Mouse (Mus musculus) neural tube, embryonic 13.5 days (tissue): Measurements from ENCODE around the gene Dram1. TPM values are rescaled to one million over a fixed set of nuclear protein-coding genes. Genes with fewer than 3 reads are reported as not detected.
A peak's percentile ranks its signal among the peaks of the same experiment; 100 is the strongest.

Source experiments
- ATAC-seq: fragments of 200-750 bp; cut with Nextera tagmentation; 2 replicates; pipeline ENCODE4 v1.8.0; 2017; ENCODE audit warnings: low read depth, mild to moderate bottlenecking, moderate TSS enrichment, moderate library complexity
- H3K27ac ChIP-seq: fragments of 300-500 bp; sonication (generic); replicated peaks from 2 replicates; pipeline ENCODE4 v1.5.1; 2015; ENCODE audit warnings: moderate library complexity, mild to moderate bottlenecking, inconsistent platforms
- H3K27me3 ChIP-seq: fragments of 300-500 bp; sonication (generic); 2 replicates; pipeline ENCODE4 v1.6.1; 2015; ENCODE audit warnings: mild to moderate bottlenecking, inconsistent platforms
- H3K36me3 ChIP-seq: fragments of 300-500 bp; sonication (generic); 2 replicates; pipeline ENCODE4 v1.6.1; 2015; ENCODE audit warnings: mild to moderate bottlenecking, inconsistent platforms
- H3K4me1 ChIP-seq: fragments of 300-500 bp; sonication (generic); replicated peaks from 2 replicates; pipeline ENCODE4 v1.6.1; 2015; ENCODE audit warnings: inconsistent platforms
- H3K4me2 ChIP-seq: fragments of 300-500 bp; sonication (generic); 2 replicates; pipeline ENCODE4 v1.6.1; 2015; ENCODE audit warnings: inconsistent platforms, mild to moderate bottlenecking, moderate library complexity
- H3K4me3 ChIP-seq: fragments of 300-500 bp; sonication (generic); 2 replicates; pipeline ENCODE4 v1.5.1; 2015; ENCODE audit warnings: mild to moderate bottlenecking, inconsistent platforms
- H3K9ac ChIP-seq: fragments of 300-500 bp; sonication (generic); 2 replicates; pipeline ENCODE4 v1.6.1; 2015; ENCODE audit warnings: moderate library complexity, mild to moderate bottlenecking, inconsistent platforms
- H3K9me3 ChIP-seq: fragments of 300-500 bp; sonication (generic); 2 replicates; pipeline ENCODE4 v1.6.1; 2016; ENCODE audit warnings: inconsistent platforms
- WGBS: fragments of 180-500 bp; shearing (Covaris S2); methylation state at CpG from one replicate; pipeline ENCODE4 v1.1.7; 2015; 5-methylcytosine and 5-hydroxymethylcytosine counted together
- polyA plus RNA-seq: library from polyadenylated mRNA; unstranded; fragments of >200 nt; fragmentation: Nextera tagmentation; extraction: Ambion mirVana; gene quantifications from 2 replicates; pipeline ENCODE4 v1.2.1, GENCODE M21; 2015

The Dram1 gene
- polyA plus RNA-seq, 1 experiment from 2014 or later: 0.45 TPM

- Histone ChIP-seq H3K4me2 (no peak overlapping the region), H3K27ac (no peak overlapping the region), H3K9ac (no peak overlapping the region), H3K9me3 (no peaks in the 10 kb centered on the region), H3K4me3 (no peak overlapping the region), H3K36me3 (peaks cover 10% of the 10 kb centered on the region), H3K27me3 (no peaks in the 10 kb centered on the region), H3K4me1 (no peaks in the 10 kb centered on the region)
- 86% methylated on average over 6 of the region's 6 CpGs for WGBS
- no peak for ATAC-seq
Observed at GRCm38 (mm10) chr10:88404220-88404619, 25.3 kb upstream of the Dram1 start.

GRCm38 (mm10) chr10:88403021-88403420 lies 24.1 kb upstream of the Dram1 start:
- Histone ChIP-seq H3K9me3 (no peaks in the 10 kb centered on the region), H3K4me2 (no peak overlapping the region), H3K4me1 (no peaks in the 10 kb centered on the region), H3K36me3 (peaks cover 10% of the 10 kb centered on the region), H3K9ac (no peak overlapping the region), H3K27ac (no peak overlapping the region), H3K27me3 (no peaks in the 10 kb centered on the region), H3K4me3 (no peak overlapping the region)
- no peak for ATAC-seq
- WGBS: 93% methylated on average over 4 of the region's 4 CpGs

GRCm38 (mm10) chr10:88399271-88399670 lies 20.4 kb upstream of the Dram1 start:
- no peaks in the 10 kb centered on the region for H3K4me1 ChIP-seq
- no peak overlapping the region for H3K4me2 ChIP-seq
- no peak for ATAC-seq
- H3K27ac ChIP-seq: no peak overlapping the region
- peaks cover 10% of the 10 kb centered on the region for H3K36me3 ChIP-seq
- no peaks in the 10 kb centered on the region for H3K9me3 ChIP-seq
- H3K9ac ChIP-seq: no peak overlapping the region
- no peaks in the 10 kb centered on the region for H3K27me3 ChIP-seq
- H3K4me3 ChIP-seq: no peak overlapping the region
- WGBS: 92% methylated on average over 5 of the region's 5 CpGs

GRCm38 (mm10) chr10:88398668-88399243 lies 19.9 kb upstream of the Dram1 start:
- no peaks in the 10 kb centered on the region for H3K27me3 ChIP-seq
- WGBS: 90% methylated on average over 6 of the region's 6 CpGs
- H3K9ac ChIP-seq: no peak overlapping the region
- no peaks in the 10 kb centered on the region for H3K9me3 ChIP-seq
- no peak overlapping the region for H3K4me3 ChIP-seq
- H3K27ac ChIP-seq: no peak overlapping the region
- ATAC-seq: no peak
- H3K4me1 ChIP-seq: no peaks in the 10 kb centered on the region
- H3K36me3 ChIP-seq: peaks cover 10% of the 10 kb centered on the region
- H3K4me2 ChIP-seq: no peak overlapping the region

GRCm38 (mm10) chr10:88392181-88392847 lies 13.4 kb upstream of the Dram1 start:
- H3K36me3 ChIP-seq: no peaks in the 10 kb centered on the region
- no peak overlapping the region for H3K9ac ChIP-seq
- no peaks in the 10 kb centered on the region for H3K27me3 ChIP-seq
- H3K27ac ChIP-seq: no peak overlapping the region
- H3K4me1 ChIP-seq: peaks cover 14% of the 10 kb centered on the region
- WGBS: 78% methylated on average over 9 of the region's 9 CpGs
- H3K4me3 ChIP-seq: no peak overlapping the region
- no peaks in the 10 kb centered on the region for H3K9me3 ChIP-seq
- no peak for ATAC-seq
- no peak overlapping the region for H3K4me2 ChIP-seq

GRCm38 (mm10) chr10:88391495-88391894 lies 12.6 kb upstream of the Dram1 start:
- Histone ChIP-seq H3K9me3 (no peaks in the 10 kb centered on the region), H3K4me1 (peaks cover 14% of the 10 kb centered on the region), H3K27ac (no peak overlapping the region), H3K27me3 (no peaks in the 10 kb centered on the region), H3K9ac (no peak overlapping the region), H3K36me3 (no peaks in the 10 kb centered on the region), H3K4me3 (no peak overlapping the region), H3K4me2 (no peak overlapping the region)
- 94% methylated on average over 9 of the region's 9 CpGs for WGBS
- ATAC-seq: no peak

- H3K9ac ChIP-seq: no peak overlapping the region
- peaks cover 14% of the 10 kb centered on the region for H3K4me1 ChIP-seq
- H3K27ac ChIP-seq: no peak overlapping the region
- H3K36me3 ChIP-seq: no peaks in the 10 kb centered on the region
- H3K4me2 ChIP-seq: no peak overlapping the region
- peak; percentile 32; the same call in 1 of the 2 replicates for ATAC-seq
- H3K27me3 ChIP-seq: no peaks in the 10 kb centered on the region
- no peaks in the 10 kb centered on the region for H3K9me3 ChIP-seq
- H3K4me3 ChIP-seq: no peak overlapping the region
- 61% methylated on average over 10 of the region's 10 CpGs for WGBS
Observed at GRCm38 (mm10) chr10:88390096-88390790, 11.4 kb upstream of the Dram1 start.

- Histone ChIP-seq H3K4me3 (no peak overlapping the region), H3K4me1 (peaks cover 14% of the 10 kb centered on the region), H3K27ac (no peak overlapping the region), H3K9ac (no peak overlapping the region), H3K27me3 (no peaks in the 10 kb centered on the region), H3K9me3 (no peaks in the 10 kb centered on the region), H3K36me3 (no peaks in the 10 kb centered on the region), H3K4me2 (no peak overlapping the region)
- no peak for ATAC-seq
- 63% methylated on average over 4 of the region's 4 CpGs for WGBS
Observed at GRCm38 (mm10) chr10:88389576-88389975, 10.7 kb upstream of the Dram1 start.

- Histone ChIP-seq H3K27me3 (no peaks in the 10 kb centered on the region), H3K4me3 (no peak overlapping the region), H3K4me2 (no peak overlapping the region), H3K36me3 (no peaks in the 10 kb centered on the region), H3K27ac (no peak overlapping the region), H3K9me3 (no peaks in the 10 kb centered on the region), H3K9ac (no peak overlapping the region), H3K4me1 (peaks cover 20% of the 10 kb centered on the region)
- 87% methylated on average over 6 of the region's 6 CpGs for WGBS
- ATAC-seq: no peak
Observed at GRCm38 (mm10) chr10:88386251-88386650, 7.4 kb upstream of the Dram1 start.

GRCm38 (mm10) chr10:88385758-88386157 lies 6.9 kb upstream of the Dram1 start:
- H3K9me3 ChIP-seq: no peaks in the 10 kb centered on the region
- H3K4me1 ChIP-seq: peaks cover 25% of the 10 kb centered on the region
- no peaks in the 10 kb centered on the region for H3K36me3 ChIP-seq
- H3K27ac ChIP-seq: no peak overlapping the region
- H3K27me3 ChIP-seq: no peaks in the 10 kb centered on the region
- H3K4me2 ChIP-seq: no peak overlapping the region
- ATAC-seq: no peak
- 87% methylated on average over 6 of the region's 6 CpGs for WGBS
- H3K9ac ChIP-seq: no peak overlapping the region
- H3K4me3 ChIP-seq: no peak overlapping the region

GRCm38 (mm10) chr10:88385290-88385689 lies 6.4 kb upstream of the Dram1 start:
- no peaks in the 10 kb centered on the region for H3K36me3 ChIP-seq
- 92% methylated on average over 11 of the region's 11 CpGs for WGBS
- no peak overlapping the region for H3K9ac ChIP-seq
- no peaks in the 10 kb centered on the region for H3K27me3 ChIP-seq
- no peak for ATAC-seq
- H3K4me2 ChIP-seq: no peak overlapping the region
- H3K9me3 ChIP-seq: no peaks in the 10 kb centered on the region
- no peak overlapping the region for H3K4me3 ChIP-seq
- no peak overlapping the region for H3K27ac ChIP-seq
- peaks cover 26% of the 10 kb centered on the region for H3K4me1 ChIP-seq

GRCm38 (mm10) chr10:88384081-88384480 lies 5.2 kb upstream of the Dram1 start:
- Histone ChIP-seq H3K4me3 (no peak overlapping the region), H3K9ac (no peak overlapping the region), H3K4me2 (no peak overlapping the region), H3K27ac (no peak overlapping the region), H3K27me3 (no peaks in the 10 kb centered on the region), H3K36me3 (no peaks in the 10 kb centered on the region), H3K9me3 (no peaks in the 10 kb centered on the region), H3K4me1 (peaks cover 24% of the 10 kb centered on the region)
- WGBS: 71% methylated on average over 5 of the region's 5 CpGs
- ATAC-seq: no peak
